Mouse (Mus musculus) hindbrain, embryonic 10.5 days (tissue): Measurements from ENCODE around the gene Ifitm1. TPM values are rescaled to one million over a fixed set of nuclear protein-coding genes. Genes with fewer than 3 reads are reported as not detected.

ENCODE experiments used
- DNase-seq: peaks from one replicate; pipeline ENCODE4 v3.0.0-alpha.2; 2017; ENCODE audit warnings: low spot score
- H3K27ac ChIP-seq: fragments of 300-500 bp; sonication (generic); 2 replicates; pipeline ENCODE4 v1.5.1; 2016; ENCODE audit warnings: mild to moderate bottlenecking, moderate library complexity
- H3K27me3 ChIP-seq: fragments of 300-500 bp; sonication (generic); 2 replicates; pipeline ENCODE4 v1.6.1; 2016; ENCODE audit warnings: mild to moderate bottlenecking; ENCODE audit not compliant: poor library complexity, insufficient read depth, severe bottlenecking
- H3K36me3 ChIP-seq: fragments of 300-500 bp; sonication (generic); 2 replicates; pipeline ENCODE4 v1.6.1; 2016; ENCODE audit warnings: mild to moderate bottlenecking, moderate library complexity
- H3K4me1 ChIP-seq: fragments of 300-500 bp; sonication (generic); replicated peaks from 2 replicates; pipeline ENCODE4 v1.6.1; 2016; ENCODE audit warnings: mild to moderate bottlenecking
- H3K4me3 ChIP-seq: fragments of 300-500 bp; sonication (generic); 2 replicates; pipeline ENCODE4 v1.5.1; 2016; ENCODE audit warnings: mild to moderate bottlenecking, moderate library complexity
- H3K9me3 ChIP-seq: fragments of 300-500 bp; sonication (generic); 2 replicates; pipeline ENCODE4 v1.6.1; 2016; ENCODE audit warnings: mild to moderate bottlenecking, moderate library complexity
- WGBS: fragments of 180-500 bp; shearing (Covaris S2); methylation state at CpG from one replicate; pipeline ENCODE4 v1.1.7; 2016; 5-methylcytosine and 5-hydroxymethylcytosine counted together
- polyA plus RNA-seq: library from polyadenylated mRNA; unstranded; fragments of >200 nt; fragmentation: Nextera tagmentation; extraction: Ambion mirVana; gene quantifications from 2 replicates; pipeline ENCODE4 v1.2.1, GENCODE M21; 2016

Ifitm1 gene
- polyA plus RNA-seq, 1 experiment from 2014 or later: 6.9 TPM

- H3K36me3 ChIP-seq: no peaks in the 10 kb centered on the region
- H3K27me3 ChIP-seq: no peaks in the 10 kb centered on the region
- H3K9me3 ChIP-seq: 0 out of 2 replicates have a peak, but pooled peaks cover 3% of the 10 kb centered on the region
- WGBS: 63% methylated on average over 5 of the region's 5 CpGs
- peaks cover 25% of the 10 kb centered on the region for H3K4me1 ChIP-seq
- DNase-seq: no peak
- 0 out of 2 replicates have a peak overlapping the region, but pooled peaks have one; percentile 35 for H3K27ac ChIP-seq
- H3K4me3 ChIP-seq: no peak overlapping the region
Observed at GRCm38 (mm10) chr7:140990622-140991021, 23.6 kb downstream of the Ifitm1 start.

- peaks cover 25% of the 10 kb centered on the region for H3K4me1 ChIP-seq
- DNase-seq: no peak
- 87% methylated on average over 14 of the region's 14 CpGs for WGBS
- H3K27ac ChIP-seq: no peak overlapping the region
- H3K27me3 ChIP-seq: no peaks in the 10 kb centered on the region
- H3K4me3 ChIP-seq: no peak overlapping the region
- H3K36me3 ChIP-seq: no peaks in the 10 kb centered on the region
- no peaks in the 10 kb centered on the region for H3K9me3 ChIP-seq
Observed at GRCm38 (mm10) chr7:140991117-140991689, 24.2 kb downstream of the Ifitm1 start.

- WGBS: 64% methylated on average over 1 of the region's 1 CpGs
- H3K4me3 ChIP-seq: no peak overlapping the region
- no peak for DNase-seq
Observed at GRCm38 (mm10) chr7:140997817-140998216, 30.8 kb downstream of the Ifitm1 start.

GRCm38 (mm10) chr7:140998853-140999700 lies 32.1 kb downstream of the Ifitm1 start:
- Histone ChIP-seq H3K9me3 (no peaks in the 10 kb centered on the region), H3K27ac (no peak overlapping the region), H3K4me1 (no peaks in the 10 kb centered on the region; the same call in 1 of the 2 replicates), H3K36me3 (no peaks in the 10 kb centered on the region), H3K4me3 (no peak overlapping the region), H3K27me3 (no peaks in the 10 kb centered on the region)
- DNase-seq: no peak
- WGBS: 93% methylated on average over 11 of the region's 11 CpGs

More at GRCm38 (mm10) chr7:140997817-140998216, 30.8 kb downstream of the Ifitm1 start:
- H3K9me3 ChIP-seq: no peaks in the 10 kb centered on the region
- H3K4me1 ChIP-seq: no peaks in the 10 kb centered on the region; the same call in 1 of the 2 replicates
- no peaks in the 10 kb centered on the region for H3K27me3 ChIP-seq
- no peaks in the 10 kb centered on the region for H3K36me3 ChIP-seq
- H3K27ac ChIP-seq: no peak overlapping the region

- no peak overlapping the region for H3K4me3 ChIP-seq
- 74% methylated on average over 15 of the region's 15 CpGs for WGBS
- DNase-seq: no peak
- H3K27ac ChIP-seq: no peak overlapping the region
- H3K36me3 ChIP-seq: no peaks in the 10 kb centered on the region
- no peaks in the 10 kb centered on the region for H3K9me3 ChIP-seq
- no peaks in the 10 kb centered on the region for H3K27me3 ChIP-seq
- H3K4me1 ChIP-seq: no peaks in the 10 kb centered on the region; the same call in 1 of the 2 replicates
Observed at GRCm38 (mm10) chr7:141000881-141001708, 34.1 kb downstream of the Ifitm1 start.

GRCm38 (mm10) chr7:141003248-141004010 lies 36.4 kb downstream of the Ifitm1 start:
- no peaks in the 10 kb centered on the region for H3K27me3 ChIP-seq
- no peaks in the 10 kb centered on the region for H3K36me3 ChIP-seq
- DNase-seq: no peak
- no peaks in the 10 kb centered on the region for H3K9me3 ChIP-seq
- 81% methylated on average over 5 of the region's 5 CpGs for WGBS
- H3K4me1 ChIP-seq: peaks cover 3% of the 10 kb centered on the region
- no peak overlapping the region for H3K4me3 ChIP-seq
- no peak overlapping the region for H3K27ac ChIP-seq

GRCm38 (mm10) chr7:141006446-141006845 lies 39.4 kb downstream of the Ifitm1 start:
- H3K4me3 ChIP-seq: no peak overlapping the region
- no peaks in the 10 kb centered on the region for H3K36me3 ChIP-seq
- no peak overlapping the region for H3K27ac ChIP-seq
- no peaks in the 10 kb centered on the region for H3K9me3 ChIP-seq
- 90% methylated on average over 6 of the region's 6 CpGs for WGBS
- no peaks in the 10 kb centered on the region for H3K27me3 ChIP-seq
- DNase-seq: no peak
- H3K4me1 ChIP-seq: peaks cover 32% of the 10 kb centered on the region

GRCm38 (mm10) chr7:141006914-141007313 lies 39.9 kb downstream of the Ifitm1 start:
- Histone ChIP-seq H3K9me3 (no peaks in the 10 kb centered on the region), H3K27ac (no peak overlapping the region), H3K4me1 (peaks cover 33% of the 10 kb centered on the region), H3K36me3 (no peaks in the 10 kb centered on the region), H3K4me3 (no peak overlapping the region), H3K27me3 (no peaks in the 10 kb centered on the region)
- no peak for DNase-seq
- 85% methylated on average over 5 of the region's 5 CpGs for WGBS

GRCm38 (mm10) chr7:141008312-141008761 lies 41.3 kb downstream of the Ifitm1 start:
- 5% methylated on average over 7 of the region's 7 CpGs for WGBS
- peak overlapping the region; percentile 71; the same call in 1 of the 2 replicates for H3K27ac ChIP-seq
- DNase-seq: peak; percentile 29

GRCm38 (mm10) chr7:141008938-141009660 lies 42.1 kb downstream of the Ifitm1 start:
- Histone ChIP-seq H3K4me3 (peak overlapping the region; percentile 39), H3K9me3 (no peaks in the 10 kb centered on the region), H3K27ac (peak overlapping the region; percentile 71), H3K36me3 (no peaks in the 10 kb centered on the region), H3K27me3 (no peaks in the 10 kb centered on the region), H3K4me1 (peaks cover 33% of the 10 kb centered on the region)
- 7% methylated on average over 20 of the region's 20 CpGs for WGBS
- peak; percentile 86 for DNase-seq

More at GRCm38 (mm10) chr7:141008312-141008761, 41.3 kb downstream of the Ifitm1 start:
- no peaks in the 10 kb centered on the region for H3K27me3 ChIP-seq
- H3K9me3 ChIP-seq: no peaks in the 10 kb centered on the region
- H3K4me1 ChIP-seq: peaks cover 33% of the 10 kb centered on the region
- peak overlapping the region; percentile 39 for H3K4me3 ChIP-seq
- no peaks in the 10 kb centered on the region for H3K36me3 ChIP-seq

- DNase-seq: no peak
- Histone ChIP-seq H3K4me3 (no peak overlapping the region), H3K9me3 (no peaks in the 10 kb centered on the region), H3K27me3 (no peaks in the 10 kb centered on the region), H3K36me3 (no peaks in the 10 kb centered on the region), H3K27ac (peak overlapping the region; percentile 66), H3K4me1 (peaks cover 33% of the 10 kb centered on the region)
- 91% methylated on average over 9 of the region's 9 CpGs for WGBS
Observed at GRCm38 (mm10) chr7:141009665-141010064, 42.6 kb downstream of the Ifitm1 start.
